ENCODE assay signal across 8 mouse cellular contexts in genomic region chr7:67788713-67789112, GRCm38 (mm10). TPM values are rescaled to one million over a fixed set of nuclear protein-coding genes. Genes with fewer than 3 reads are reported as not detected.
DNase-seq lines count a peak whose midpoint lies in the region; ATAC-seq and TF ChIP-seq lines count a peak whose summit lies in the region.

No protein-coding gene starts in this region.

- DNase-seq in ES-CJ7 (ENCODE audit: low read depth, low spot score), result peak; percentile 76
- DNase-seq in brain, embryonic 14.5 days (ENCODE audit: low read depth), result peak; percentile 84
- DNase-seq in heart, postnatal 10 days, result peak; percentile 76 to 85
- DNase-seq in large intestine, adult 2 months (ENCODE audit: low read depth, low spot score), result peak; percentile 31
- peak; percentile 54 for DNase-seq in lung, adult 2 months
- DNase-seq in ovary, postnatal 36 days (ENCODE audit: low spot score), result peak; percentile 54
- peak; percentile 5 for DNase-seq in urinary bladder, postnatal 10 days (ENCODE audit: low spot score)

- no peaks in the 10 kb centered on the region for H3K4me1 ChIP-seq in lung, adult 2 months (ENCODE audit: control insufficient read depth, insufficient read depth, low read length)

- WGBS in large intestine, adult 2 months, result 10% methylated on average over 10 of the region's 10 CpGs
- 14% methylated on average over 10 of the region's 10 CpGs for WGBS in lung, adult 2 months

- intact Hi-C loops in heart, postnatal 10 days (cut with DNase I), result loop anchor here (1.0 to 5.0 kb wide), 7 partner anchors 162 to 569 kb away; no protein-coding TSS in a partner anchor

- ATAC-seq in erythroblast, adult 5-6 weeks (replicated peaks; ENCODE audit: low FRiP score, poor library complexity, severe bottlenecking), result peak; percentile 60; the same call in 1 of the 2 replicates

- H3K4me3 ChIP-seq in lung, adult 2 months (replicated peaks; ENCODE audit: extremely low read depth, low read depth, low read length), result no peak overlapping the region

- TF ChIP-seq CTCF in brain, embryonic 14.5 days (IDR thresholded peaks at IDR 0.05; ENCODE audit: borderline replicate concordance, extremely low read depth, insufficient read depth, insufficient read length), result peak; percentile 90
- TF ChIP-seq CTCF in lung, adult 2 months (IDR thresholded peaks at IDR 0.05; ENCODE audit: insufficient read depth, low read length), result peak; percentile 49

- no peak for TF ChIP-seq POLR2A in brain, embryonic 14.5 days (IDR thresholded peaks at IDR 0.05; ENCODE audit: borderline replicate concordance, extremely low read depth, insufficient read depth, insufficient read length, poor library complexity, severe bottlenecking)
- TF ChIP-seq POLR2A in lung, adult 2 months (IDR thresholded peaks at IDR 0.05; ENCODE audit: borderline replicate concordance, extremely low read depth, low read depth, low read length), result no peak

RNA-seq across cellular contexts. Expression of gene Synm, which starts 29.2 kb away (rescaled TPM):
- 1.7 and 3.5 TPM in 2 replicates for polyA plus RNA-seq in brain, embryonic 14.5 days (2012; rRNA removed)
- total RNA-seq in erythroblast, adult 5-6 weeks (2015; ENCODE audit: low replicate concordance), result not detected in 2 replicates
- not detected in 2 replicates for total RNA-seq in erythroblast, adult 5-6 weeks (2017; ENCODE audit: low replicate concordance)
- 1 to 10 TPM; 4.8 to 5.1 TPM for total RNA-seq in heart, postnatal 10 days (2021)
- 18.2 and 22.5 TPM in 2 replicates for polyA plus RNA-seq in large intestine, adult 2 months (2012; rRNA removed)
- polyA plus RNA-seq in lung, adult 2 months (2012; rRNA removed), result 14.0 and 17.2 TPM in 2 replicates

Comparison
In these comparisons a context has a peak if more than half of its experiments do, and no peak if none do; other contexts are left out.
1. DNase-seq: peak in every context shown above with its lines; median percentile 84 in brain, embryonic 14.5 days; 80 in heart, postnatal 10 days; 76 in ES-CJ7; 54 in lung, adult 2 months; 54 in ovary, postnatal 36 days; 31 in large intestine, adult 2 months; 5 in urinary bladder, postnatal 10 days.